In the genomic region with DNA sequence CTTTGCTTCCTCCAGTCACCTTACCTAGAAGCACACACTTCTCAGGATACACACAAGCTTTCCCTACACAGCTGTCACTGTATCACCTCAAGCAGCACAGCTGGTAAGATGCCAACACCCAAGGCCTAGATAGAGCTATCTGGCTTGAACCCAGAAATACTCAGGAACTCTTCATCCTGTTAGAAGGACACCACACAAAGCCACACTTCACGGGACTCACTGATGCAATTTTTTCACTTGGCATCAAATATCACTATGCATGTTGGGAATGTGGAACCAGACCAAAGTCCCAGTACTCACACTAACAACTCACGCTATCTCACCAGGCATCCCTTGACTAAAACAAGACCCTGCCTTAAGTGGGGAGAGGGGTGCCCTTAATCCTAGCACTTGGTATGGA, we compare ENCODE assay signal across 9 mouse cellular contexts. TPM values are rescaled to one million over a fixed set of nuclear protein-coding genes. Genes with fewer than 3 reads are reported as not detected.
DNase-seq lines count a peak whose midpoint lies in the region; ATAC-seq lines count a peak whose summit lies in the region.
"Had no signal": no experiment of that assay in that cellular context is flagged by ENCODE, and none has a peak within 500 bp of the region (broad histone marks: within the 10 kb centered on the region; RNA-seq: fewer than 3 reads in every experiment).

No protein-coding gene starts in this region.

- H3K4me1 ChIP-seq in heart, embryonic 13.5 days, result peaks cover 51% of the 10 kb centered on the region
- peaks cover 18% of the 10 kb centered on the region for H3K4me1 ChIP-seq in embryonic facial prominence, embryonic 14.5 days (ENCODE audit: control insufficient read depth, insufficient read depth, low read length)
- peaks cover 47% of the 10 kb centered on the region for H3K4me1 ChIP-seq in liver, embryonic 13.5 days (replicated peaks)

- H3K27ac ChIP-seq in heart, embryonic 13.5 days (replicated peaks), result no peak overlapping the region
- H3K27ac ChIP-seq in embryonic facial prominence, embryonic 14.5 days (replicated peaks; ENCODE audit: low read depth, low read length), result no peak overlapping the region
- H3K27ac ChIP-seq in liver, embryonic 13.5 days, result no peak overlapping the region; the same call in 1 of the 2 replicates

- no peaks in the 10 kb centered on the region for H3K27me3 ChIP-seq in heart, embryonic 13.5 days (replicated peaks)
- H3K27me3 ChIP-seq in embryonic facial prominence, embryonic 14.5 days (replicated peaks; ENCODE audit: control insufficient read depth, insufficient read depth, low read length), result no peaks in the 10 kb centered on the region
- no peaks in the 10 kb centered on the region for H3K27me3 ChIP-seq in liver, embryonic 13.5 days

- peaks cover 47% of the 10 kb centered on the region for H3K36me3 ChIP-seq in heart, embryonic 13.5 days
- H3K36me3 ChIP-seq in embryonic facial prominence, embryonic 14.5 days (ENCODE audit: control insufficient read depth, insufficient read depth, low read length), result peaks cover 33% of the 10 kb centered on the region
- H3K36me3 ChIP-seq in liver, embryonic 13.5 days, result peaks cover 38% of the 10 kb centered on the region

- H3K4me3 ChIP-seq in heart, embryonic 13.5 days, result 0 out of 2 replicates have a peak overlapping the region, but pooled peaks have one; percentile 74
- H3K4me3 ChIP-seq in embryonic facial prominence, embryonic 14.5 days (ENCODE audit: low read depth, low read length), result peak overlapping the region; percentile 85; the same call in 1 of the 2 replicates
- H3K4me3 ChIP-seq in liver, embryonic 13.5 days (replicated peaks), result peak overlapping the region; percentile 75

- 60% methylated on average over 2 of the region's 2 CpGs for WGBS in heart, embryonic 13.5 days
- WGBS in embryonic facial prominence, embryonic 14.5 days, result 56% methylated on average over 2 of the region's 2 CpGs
- 83% methylated on average over 2 of the region's 2 CpGs for WGBS in liver, embryonic 13.5 days (ENCODE audit: insufficient replicate concordance)

- H3K9ac ChIP-seq in heart, embryonic 13.5 days, result peak overlapping the region; percentile 54; the same call in 1 of the 2 replicates
- H3K9ac ChIP-seq in embryonic facial prominence, embryonic 14.5 days (ENCODE audit: low read depth, low read length), result no peak overlapping the region
- H3K9ac ChIP-seq in liver, embryonic 13.5 days, result peak overlapping the region; percentile 91

- intact Hi-C loops in left cerebral cortex, postnatal 25 days (cut with DNase I), result loop anchor here (2.0 to 10.0 kb wide), 3 partner anchors 159 to 605 kb away; partner anchors contain the start of gene Lrrc4

- DNase-seq in heart, adult 18-20 months, result no peak
- peak; percentile 65 for DNase-seq in 3T3-L1 (ENCODE audit: low read depth, low spot score)
- DNase-seq in embryonic facial prominence, embryonic 14.5 days (ENCODE audit: low spot score), result no peak
- no peak for DNase-seq in liver, embryonic 13.5 days
- no peak for DNase-seq in embryo, embryonic 9.5 days (ENCODE audit: extremely low spot score)
- no peak for DNase-seq in left cerebral cortex, postnatal 25 days (ENCODE audit: low spot score in 2 of 2)
- no peak for DNase-seq in frontal cortex, postnatal 36 days (ENCODE audit: low spot score in 2 of 2)

- peak overlapping the region; percentile 97 for H3K4me2 ChIP-seq in heart, embryonic 13.5 days
- peak overlapping the region; percentile 85 for H3K4me2 ChIP-seq in embryonic facial prominence, embryonic 14.5 days (ENCODE audit: low read depth, low read length)
- H3K4me2 ChIP-seq in liver, embryonic 13.5 days, result peak overlapping the region; percentile 95

- no peaks in the 10 kb centered on the region for H3K9me3 ChIP-seq in heart, embryonic 13.5 days
- no peaks in the 10 kb centered on the region for H3K9me3 ChIP-seq in embryonic facial prominence, embryonic 14.5 days (ENCODE audit: control insufficient read depth, low read length)
- H3K9me3 ChIP-seq in liver, embryonic 13.5 days (replicated peaks), result no peaks in the 10 kb centered on the region

- ATAC-seq in heart, embryonic 13.5 days (ENCODE audit: extremely low read depth, insufficient number of reproducible peaks, low FRiP score, low TSS enrichment), result no peak
- no peak for ATAC-seq in embryonic facial prominence, embryonic 14.5 days (ENCODE audit: low read depth)
- no peak for ATAC-seq in liver, embryonic 13.5 days (ENCODE audit: low read depth)

RNA-seq across cellular contexts. Expression of gene Arf5, which starts 3.7 kb away (rescaled TPM):
- 231 and 250 TPM in 2 replicates for polyA plus RNA-seq in heart, embryonic 13.5 days (2015; fragmentation: Nextera tagmentation; extraction: Ambion mirVana)
- 100 to 1,000 TPM; 143 to 170 TPM for total RNA-seq in heart, adult 18-20 months (2021)
- polyA plus RNA-seq in embryonic facial prominence, embryonic 14.5 days (2014; fragmentation: Nextera tagmentation; extraction: Ambion mirVana), result 353 and 373 TPM in 2 replicates
- 388 and 403 TPM in 2 replicates for polyA plus RNA-seq in liver, embryonic 13.5 days (2015; fragmentation: Nextera tagmentation; extraction: Ambion mirVana)
- 100 to 1,000 TPM; 295 to 301 TPM for total RNA-seq in left cerebral cortex, postnatal 25 days (2021)

RNA-seq across cellular contexts. Expression of gene Fscn3, which starts 7.9 kb away (rescaled TPM):
- polyA plus RNA-seq in heart, embryonic 13.5 days (2015; fragmentation: Nextera tagmentation; extraction: Ambion mirVana), result not detected in 2 replicates
- total RNA-seq in heart, adult 18-20 months (2021), result not detected
- not detected in 2 replicates for polyA plus RNA-seq in embryonic facial prominence, embryonic 14.5 days (2014; fragmentation: Nextera tagmentation; extraction: Ambion mirVana)
- polyA plus RNA-seq in liver, embryonic 13.5 days (2015; fragmentation: Nextera tagmentation; extraction: Ambion mirVana), result 0.44 and 1.2 TPM in 2 replicates
- not detected for total RNA-seq in left cerebral cortex, postnatal 25 days (2021)
- total RNA-seq: ES-E14 had no signal

RNA-seq across cellular contexts. Expression of gene Gcc1, which starts 8.5 kb away (rescaled TPM):
- polyA plus RNA-seq in heart, embryonic 13.5 days (2015; fragmentation: Nextera tagmentation; extraction: Ambion mirVana), result 5.4 TPM in 2 replicates
- 1 to 10 TPM; 8.6 to 9.4 TPM for total RNA-seq in heart, adult 18-20 months (2021)
- 6.8 and 8.4 TPM in 2 replicates for polyA plus RNA-seq in embryonic facial prominence, embryonic 14.5 days (2014; fragmentation: Nextera tagmentation; extraction: Ambion mirVana)
- 3.7 and 4.4 TPM in 2 replicates for polyA plus RNA-seq in liver, embryonic 13.5 days (2015; fragmentation: Nextera tagmentation; extraction: Ambion mirVana)
- 10 to 100 TPM; 17.6 to 19.6 TPM for total RNA-seq in left cerebral cortex, postnatal 25 days (2021)

RNA-seq across cellular contexts. Expression of gene Zfp800, which starts 21.9 kb away (rescaled TPM):
- polyA plus RNA-seq in heart, embryonic 13.5 days (2015; fragmentation: Nextera tagmentation; extraction: Ambion mirVana), result 10.3 and 12.6 TPM in 2 replicates
- 10 to 100 TPM; 10.2 to 14.0 TPM for total RNA-seq in heart, adult 18-20 months (2021)
- 17.7 and 19.9 TPM in 2 replicates for polyA plus RNA-seq in embryonic facial prominence, embryonic 14.5 days (2014; fragmentation: Nextera tagmentation; extraction: Ambion mirVana)
- 33.3 and 38.4 TPM in 2 replicates for polyA plus RNA-seq in liver, embryonic 13.5 days (2015; fragmentation: Nextera tagmentation; extraction: Ambion mirVana)
- total RNA-seq in left cerebral cortex, postnatal 25 days (2021), result 10 to 100 TPM; 21.0 to 22.6 TPM

RNA-seq across cellular contexts. Expression of gene Pax4, which starts 29.5 kb away (rescaled TPM):
- not detected in 2 replicates for polyA plus RNA-seq in heart, embryonic 13.5 days (2015; fragmentation: Nextera tagmentation; extraction: Ambion mirVana)
- not detected for total RNA-seq in heart, adult 18-20 months (2021)
- not detected in 2 replicates for polyA plus RNA-seq in embryonic facial prominence, embryonic 14.5 days (2014; fragmentation: Nextera tagmentation; extraction: Ambion mirVana)
- polyA plus RNA-seq in liver, embryonic 13.5 days (2015; fragmentation: Nextera tagmentation; extraction: Ambion mirVana), result not detected in 2 replicates
- not detected for total RNA-seq in left cerebral cortex, postnatal 25 days (2021)
- total RNA-seq: ES-E14 had no signal
